17 mouse cellular contexts compared by ENCODE assay signal in genomic region chr13:72266174-72266768, GRCm38 (mm10).
DNase-seq lines count a peak whose midpoint lies in the region; ATAC-seq and TF ChIP-seq lines count a peak whose summit lies in the region.
"Had no signal": no experiment of that assay in that cellular context is flagged by ENCODE, and none has a peak within 500 bp of the region (broad histone marks: within the 10 kb centered on the region; RNA-seq: fewer than 3 reads in every experiment).

No protein-coding gene starts in this region.

- no peak for TF ChIP-seq CTCF in brain, embryonic 14.5 days (IDR thresholded peaks at IDR 0.05; ENCODE audit: borderline replicate concordance, extremely low read depth, insufficient read depth, insufficient read length)

- TF ChIP-seq POLR2A in brain, embryonic 14.5 days (IDR thresholded peaks at IDR 0.05; ENCODE audit: borderline replicate concordance, extremely low read depth, insufficient read depth, insufficient read length, poor library complexity, severe bottlenecking): no peak

- no peak for ATAC-seq in megakaryocyte, adult 5-6 weeks (ENCODE audit: poor library complexity, severe bottlenecking)
- ATAC-seq: intestine, embryonic 15.5 days; liver, embryonic 12.5 days had no signal

- H3K27ac ChIP-seq in heart, embryonic 10.5 days: no peak overlapping the region
- H3K27ac ChIP-seq: embryonic facial prominence, embryonic 12.5 days; intestine, embryonic 15.5 days; left cerebral cortex, adult 2 months; limb, embryonic 12.5 days; liver, embryonic 12.5 days had no signal

- WGBS in heart, embryonic 10.5 days: 82% methylated on average over 12 of the region's 12 CpGs

- no peaks in the 10 kb centered on the region for H3K36me3 ChIP-seq in heart, embryonic 10.5 days
- H3K36me3 ChIP-seq in megakaryocyte, embryonic 14.5 days (replicated peaks; ENCODE audit: low read length): no peaks in the 10 kb centered on the region
- H3K36me3 ChIP-seq: embryonic facial prominence, embryonic 12.5 days; intestine, embryonic 15.5 days; limb, embryonic 12.5 days; liver, embryonic 12.5 days had no signal

- no peak overlapping the region for H3K4me3 ChIP-seq in heart, embryonic 10.5 days
- peak overlapping the region; percentile 62 for H3K4me3 ChIP-seq in megakaryocyte, embryonic 14.5 days (replicated peaks)
- H3K4me3 ChIP-seq: embryonic facial prominence, embryonic 12.5 days; erythroblast, embryonic 14.5 days; intestine, embryonic 15.5 days; left cerebral cortex, adult 2 months; limb, embryonic 12.5 days; liver, embryonic 12.5 days had no signal

- peaks cover 13% of the 10 kb centered on the region; the same call in 1 of the 2 replicates for H3K27me3 ChIP-seq in heart, embryonic 10.5 days (ENCODE audit: insufficient read depth, poor library complexity, severe bottlenecking)
- H3K27me3 ChIP-seq in megakaryocyte, embryonic 14.5 days (replicated peaks): no peaks in the 10 kb centered on the region
- H3K27me3 ChIP-seq: embryonic facial prominence, embryonic 12.5 days; intestine, embryonic 15.5 days; limb, embryonic 12.5 days; liver, embryonic 12.5 days had no signal

- no peaks in the 10 kb centered on the region for H3K4me1 ChIP-seq in heart, embryonic 10.5 days
- no peaks in the 10 kb centered on the region for H3K4me1 ChIP-seq in megakaryocyte, embryonic 14.5 days
- H3K4me1 ChIP-seq: embryonic facial prominence, embryonic 12.5 days; intestine, embryonic 15.5 days; limb, embryonic 12.5 days; liver, embryonic 12.5 days had no signal

- no peaks in the 10 kb centered on the region for H3K9me3 ChIP-seq in heart, embryonic 10.5 days
- peaks cover 44% of the 10 kb centered on the region for H3K9me3 ChIP-seq in megakaryocyte, embryonic 14.5 days
- H3K9me3 ChIP-seq: embryonic facial prominence, embryonic 12.5 days; intestine, embryonic 15.5 days; limb, embryonic 12.5 days; liver, embryonic 12.5 days had no signal

- DNase-seq in heart, adult 9 months (ENCODE audit: low spot score in 2 of 2): peak; percentile 1 to 2
- no peak for DNase-seq in heart, embryonic 10.5 days (ENCODE audit: low spot score)
- peak; percentile 49 for DNase-seq in brain, embryonic 14.5 days (ENCODE audit: low read depth)
- peak; percentile 49 for DNase-seq in fibroblast of lung, adult 2 months (ENCODE audit: low read depth)
- no peak for DNase-seq in kidney, postnatal 25 days
- DNase-seq: cerebellum, adult 2 months; kidney, adult 9 months; kidney, postnatal 36 days; lung, adult 2 months had no signal

Comparison
In these comparisons a context has a peak if more than half of its experiments do, and no peak if none do; other contexts are left out.
1. DNase-seq: peak in heart, adult 9 months (2 of 2), brain, embryonic 14.5 days (single experiment) and fibroblast of lung, adult 2 months (single experiment); none in heart, embryonic 10.5 days (single experiment) and kidney, postnatal 25 days (0 of 2).